Mouse (Mus musculus): ENCODE results near the gene Ccdc169.

The Ccdc169 gene

GRCm38 (mm10) chr3:55122336-55122870 is 14.7 kb upstream of the Ccdc169 start:
- no peak for DNase-seq

GRCm38 (mm10) chr3:55123064-55123463 is 14.1 kb upstream of the Ccdc169 start:
- DNase-seq, result no peak

GRCm38 (mm10) chr3:55129181-55129692 is 7.9 kb upstream of the Ccdc169 start:
- DNase-seq, result no peak

- DNase-seq, result no peak
Measured at GRCm38 (mm10) chr3:55131576-55132233, 5.4 kb upstream of the Ccdc169 start.

GRCm38 (mm10) chr3:55139837-55140236 is 2.7 kb downstream of the Ccdc169 start:
- DNase-seq, result no peak

- no peak for DNase-seq
Measured at GRCm38 (mm10) chr3:55141401-55141800, 4.3 kb downstream of the Ccdc169 start.

- no peak for DNase-seq
Measured at GRCm38 (mm10) chr3:55144916-55145315, 7.8 kb downstream of the Ccdc169 start.

GRCm38 (mm10) chr3:55146441-55146840 is 9.3 kb downstream of the Ccdc169 start:
- DNase-seq, result no peak

GRCm38 (mm10) chr3:55147156-55147555 is 10.0 kb downstream of the Ccdc169 start:
- no peak for DNase-seq

GRCm38 (mm10) chr3:55148091-55148490 is 11.0 kb downstream of the Ccdc169 start:
- DNase-seq, result peak; percentile 27

GRCm38 (mm10) chr3:55151656-55152433 is 14.7 kb downstream of the Ccdc169 start:
- peak; percentile 81 for DNase-seq

- no peak for DNase-seq
Measured at GRCm38 (mm10) chr3:55152673-55153334, 15.7 kb downstream of the Ccdc169 start.

- DNase-seq, result no peak
Measured at GRCm38 (mm10) chr3:55154163-55154562, 17.0 kb downstream of the Ccdc169 start.

GRCm38 (mm10) chr3:55157413-55157812 is 20.3 kb downstream of the Ccdc169 start:
- no peak for DNase-seq

- DNase-seq, result no peak
Measured at GRCm38 (mm10) chr3:55161144-55161543, 24.0 kb downstream of the Ccdc169 start.

- DNase-seq, result no peak
Measured at GRCm38 (mm10) chr3:55163510-55163909, 26.4 kb downstream of the Ccdc169 start.

GRCm38 (mm10) chr3:55172478-55172877 is 35.3 kb downstream of the Ccdc169 start:
- no peak for DNase-seq

GRCm38 (mm10) chr3:55177271-55177670 is 40.1 kb downstream of the Ccdc169 start:
- DNase-seq, result no peak

GRCm38 (mm10) chr3:55181766-55182165 is 44.6 kb downstream of the Ccdc169 start, which contains the start of gene Sohlh2:
Gene Sohlh2, plus strand, starts transcription at chr3:55182028.
- DNase-seq, result no peak

- DNase-seq, result no peak
Measured at GRCm38 (mm10) chr3:55191668-55192067, 54.5 kb downstream of the Ccdc169 start.

GRCm38 (mm10) chr3:55193351-55193750 is 56.2 kb downstream of the Ccdc169 start:
- DNase-seq, result no peak

GRCm38 (mm10) chr3:55194792-55195191 is 57.7 kb downstream of the Ccdc169 start:
- no peak for DNase-seq
